Mouse (Mus musculus): ENCODE measurements around the gene Ywhaq. TPM values are rescaled to one million over a fixed set of nuclear protein-coding genes. Genes with fewer than 3 reads are reported as not detected.

The Ywhaq gene
- total and polyA plus RNA-seq, 3 experiments = 27.7 to 74.6 (median 65.8) TPM

DNA sequence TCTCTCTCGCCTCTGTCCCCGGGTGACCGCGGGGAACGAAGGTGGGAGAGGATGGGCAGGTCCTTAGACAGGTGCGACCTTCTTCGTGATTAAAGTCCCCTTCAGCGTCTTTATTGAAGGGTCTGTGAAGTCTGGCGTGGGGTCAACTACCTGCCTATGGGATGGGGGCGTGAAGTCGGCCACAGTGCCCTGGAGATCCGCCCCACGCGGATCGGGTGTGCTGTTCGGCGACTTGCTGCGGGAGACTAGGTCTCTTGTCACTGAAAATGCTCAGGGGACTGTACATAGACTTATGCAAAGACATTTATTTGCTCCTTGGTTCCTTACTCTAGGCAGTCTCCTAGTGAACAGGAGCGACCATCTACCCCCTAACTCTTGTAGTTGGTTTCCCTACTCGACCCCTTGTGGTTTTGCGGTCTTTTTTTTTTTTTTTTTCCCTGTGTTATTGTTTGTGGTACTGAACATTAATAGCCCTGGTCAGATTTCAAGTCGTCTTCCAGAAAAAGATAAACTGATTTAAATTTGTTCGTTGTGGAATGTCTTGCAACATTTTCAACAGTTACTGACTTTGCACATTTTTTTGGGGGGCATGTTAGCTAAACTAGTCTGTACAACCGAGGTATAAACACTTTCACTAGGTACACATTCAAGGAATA lies 43.5 kb downstream of the Ywhaq start:
- Histone ChIP-seq H3K27me3 (ENCODE audit: control insufficient read depth, insufficient read depth, low read length) (no peaks in the 10 kb centered on the region), H3K79me2 (replicated peaks; ENCODE audit: control insufficient read depth, insufficient read depth, low read length) (peaks cover 2% of the 10 kb centered on the region; the same call in 1 of the 2 replicates), H3K4me3 (peak overlapping the region; percentile 79), H3K36me3 (ENCODE audit: control insufficient read depth, insufficient read depth, low read length) (peaks cover 12% of the 10 kb centered on the region), H3K9ac (ENCODE audit: low read depth, low read length) (peak overlapping the region; percentile 85), H3K4me1 (ENCODE audit: control insufficient read depth, insufficient read depth, low read length) (peaks cover 1% of the 10 kb centered on the region), H3K27ac (peak overlapping the region; percentile 100)
- intact Hi-C loops (cut with DNase I) = loop anchor here (1.0 to 5.0 kb wide), 4 partner anchors 43 to 88 kb away; partner anchors contain the start of genes Iah1, Itgb1bp1 and Ywhaq
- DNase-seq = no peak
- TF ChIP-seq EP300 (IDR thresholded peaks at IDR 0.05; ENCODE audit: insufficient read depth, low read depth, low read length) = 0 out of 2 replicates have a peak, but pooled peaks have one; percentile 4
- no peak; the same call in 1 of the 2 replicates for TF ChIP-seq POLR2A (IDR thresholded peaks at IDR 0.05; ENCODE audit: insufficient read depth, low read depth, low read length)
- TF ChIP-seq CTCF (IDR thresholded peaks at IDR 0.05) = no peak
- WGBS = 3% methylated on average over 24 of the region's 24 CpGs

DNA sequence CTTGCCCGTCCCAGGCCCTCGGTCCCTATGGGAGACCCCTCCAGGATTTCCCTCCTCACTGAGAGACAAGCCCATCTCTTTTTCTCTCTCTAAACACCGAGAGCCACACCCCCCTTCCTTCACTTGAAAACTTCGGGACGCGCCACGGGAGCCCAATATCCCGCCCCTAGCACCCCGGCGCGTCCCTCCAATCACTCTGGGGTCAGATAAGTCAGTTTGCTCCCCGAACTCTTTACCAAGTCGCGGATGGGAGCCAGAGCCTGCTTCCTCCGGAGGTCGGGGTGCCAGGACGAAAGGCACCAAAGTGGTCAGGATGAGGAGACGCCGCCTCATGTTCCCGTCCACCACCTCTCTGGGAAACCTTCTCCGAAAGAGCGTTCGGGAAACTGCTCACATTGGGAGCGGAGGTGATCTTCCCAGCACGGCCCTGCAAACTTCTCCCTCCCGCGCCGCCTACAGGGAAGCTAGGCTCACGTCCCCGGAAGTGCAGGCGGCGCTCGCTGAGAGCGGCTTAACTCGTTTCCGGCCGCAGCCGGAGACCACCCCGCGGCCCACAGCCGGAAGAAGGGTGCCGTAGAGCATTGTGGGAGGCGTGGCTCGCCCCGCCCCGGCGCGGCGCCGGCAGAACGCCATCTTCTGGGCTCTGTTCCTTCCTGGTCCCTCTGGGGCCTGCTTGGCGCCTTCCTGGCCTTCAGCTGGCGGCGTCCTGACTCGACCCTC lies 44.2 kb downstream of the Ywhaq start, which contains the start of gene Adam17:
TSS of gene Adam17 (minus strand) at position 533 of the 720 bp plus-strand sequence.
- peak within 1 kb of the TSS; percentile 100 for H3K27ac ChIP-seq
- no peaks in the 10 kb centered on the region for H3K27me3 ChIP-seq (ENCODE audit: control insufficient read depth, insufficient read depth, low read length)
- peaks cover 12% of the 10 kb centered on the region for H3K36me3 ChIP-seq (ENCODE audit: control insufficient read depth, insufficient read depth, low read length)
- H3K9ac ChIP-seq (ENCODE audit: low read depth, low read length) = peak within 1 kb of the TSS; percentile 89
- peaks cover 4% of the 10 kb centered on the region; the same call in 1 of the 2 replicates for H3K79me2 ChIP-seq (replicated peaks; ENCODE audit: control insufficient read depth, insufficient read depth, low read length)
- peak within 1 kb of the TSS; percentile 79 for H3K4me3 ChIP-seq
- WGBS = under 1% methylated on average over 55 of the region's 55 CpGs
- TF ChIP-seq EP300 (IDR thresholded peaks at IDR 0.05; ENCODE audit: insufficient read depth, low read depth, low read length) (peak; percentile 73; the same call in 1 of the 2 replicates), CTCF (IDR thresholded peaks at IDR 0.05) (peak; percentile 82), POLR2A (IDR thresholded peaks at IDR 0.05; ENCODE audit: insufficient read depth, low read depth, low read length) (peak; percentile 93)
- H3K4me1 ChIP-seq (ENCODE audit: control insufficient read depth, insufficient read depth, low read length) = peaks cover 5% of the 10 kb centered on the region
- intact Hi-C loops (cut with DNase I) = loop anchor here (1.0 to 5.0 kb wide), 3 partner anchors 44 to 89 kb away; partner anchors contain the start of genes Itgb1bp1 and Ywhaq
- peak; percentile 98 to 99 for DNase-seq

- peaks cover 7% of the 10 kb centered on the region for H3K4me1 ChIP-seq (ENCODE audit: control insufficient read depth, insufficient read depth, low read length)
- 98% methylated on average over 1 of the region's 1 CpGs for WGBS
- peaks cover 18% of the 10 kb centered on the region for H3K36me3 ChIP-seq (ENCODE audit: control insufficient read depth, insufficient read depth, low read length)
- peak overlapping the region; percentile 58 for H3K27ac ChIP-seq
- peaks cover 7% of the 10 kb centered on the region; the same call in 1 of the 2 replicates for H3K79me2 ChIP-seq (replicated peaks; ENCODE audit: control insufficient read depth, insufficient read depth, low read length)
- H3K9ac ChIP-seq (ENCODE audit: low read depth, low read length) = no peak overlapping the region
- intact Hi-C loops (cut with DNase I) = loop anchor here (5.0 kb wide), 1 partner anchor 92 kb away; no protein-coding TSS in a partner anchor
- DNase-seq = no peak
- TF ChIP-seq CTCF (IDR thresholded peaks at IDR 0.05) = no peak
- TF ChIP-seq POLR2A (IDR thresholded peaks at IDR 0.05; ENCODE audit: insufficient read depth, low read depth, low read length) = no peak
- TF ChIP-seq EP300 (IDR thresholded peaks at IDR 0.05; ENCODE audit: insufficient read depth, low read depth, low read length) = no peak
- no peaks in the 10 kb centered on the region for H3K27me3 ChIP-seq (ENCODE audit: control insufficient read depth, insufficient read depth, low read length)
- H3K4me3 ChIP-seq = no peak overlapping the region
These were observed 47.3 kb downstream of the Ywhaq start for GRCm38 (mm10) chr12:21370035-21370611.

DNA sequence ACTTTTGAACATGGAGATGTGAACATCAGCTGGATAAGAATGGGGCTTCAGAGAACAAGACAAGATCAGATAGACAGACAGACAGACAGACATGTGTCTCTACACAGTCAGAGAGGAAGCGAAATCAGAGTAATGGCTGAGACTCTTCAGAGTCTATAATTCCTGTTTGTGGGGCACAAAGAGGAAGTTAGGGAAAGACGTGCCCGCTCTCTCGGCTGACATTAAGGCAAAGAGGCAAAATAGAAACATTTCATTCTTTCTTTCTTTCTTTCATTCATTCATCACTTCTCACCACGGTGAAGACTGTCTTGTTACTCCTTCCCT lies 48.4 kb downstream of the Ywhaq start:
- TF ChIP-seq EP300 (IDR thresholded peaks at IDR 0.05; ENCODE audit: insufficient read depth, low read depth, low read length) = no peak
- no peak for TF ChIP-seq CTCF (IDR thresholded peaks at IDR 0.05)
- TF ChIP-seq POLR2A (IDR thresholded peaks at IDR 0.05; ENCODE audit: insufficient read depth, low read depth, low read length) = no peak
- Histone ChIP-seq H3K36me3 (ENCODE audit: control insufficient read depth, insufficient read depth, low read length) (peaks cover 17% of the 10 kb centered on the region), H3K27me3 (ENCODE audit: control insufficient read depth, insufficient read depth, low read length) (no peaks in the 10 kb centered on the region), H3K79me2 (replicated peaks; ENCODE audit: control insufficient read depth, insufficient read depth, low read length) (peaks cover 7% of the 10 kb centered on the region; the same call in 1 of the 2 replicates), H3K4me3 (no peak overlapping the region), H3K27ac (peak overlapping the region; percentile 69), H3K4me1 (ENCODE audit: control insufficient read depth, insufficient read depth, low read length) (peaks cover 8% of the 10 kb centered on the region), H3K9ac (ENCODE audit: low read depth, low read length) (no peak overlapping the region)
- intact Hi-C loops (cut with DNase I) = no loop called here
- no peak for DNase-seq
- WGBS = 94% methylated on average over 5 of the region's 5 CpGs

GRCm38 (mm10) chr12:21368376-21369086 lies 48.9 kb downstream of the Ywhaq start:
- intact Hi-C loops (cut with DNase I) = no loop called here
- Histone ChIP-seq H3K4me1 (ENCODE audit: control insufficient read depth, insufficient read depth, low read length) (peaks cover 8% of the 10 kb centered on the region), H3K27me3 (ENCODE audit: control insufficient read depth, insufficient read depth, low read length) (no peaks in the 10 kb centered on the region), H3K9ac (ENCODE audit: low read depth, low read length) (peak overlapping the region; percentile 20; the same call in 1 of the 2 replicates), H3K36me3 (ENCODE audit: control insufficient read depth, insufficient read depth, low read length) (peaks cover 17% of the 10 kb centered on the region), H3K79me2 (replicated peaks; ENCODE audit: control insufficient read depth, insufficient read depth, low read length) (peaks cover 7% of the 10 kb centered on the region; the same call in 1 of the 2 replicates), H3K27ac (peak overlapping the region; percentile 69), H3K4me3 (no peak overlapping the region)
- DNase-seq = peak; percentile 29
- 68% methylated on average over 9 of the region's 9 CpGs for WGBS
- TF ChIP-seq CTCF (IDR thresholded peaks at IDR 0.05) (no peak), EP300 (IDR thresholded peaks at IDR 0.05; ENCODE audit: insufficient read depth, low read depth, low read length) (no peak), POLR2A (IDR thresholded peaks at IDR 0.05; ENCODE audit: insufficient read depth, low read depth, low read length) (no peak)

Measured in heart, adult 2 months (tissue).